Mouse (Mus musculus) liver, embryonic 18 days (tissue): ENCODE measurements around the gene D1Ertd622e. TPM values are rescaled to one million over a fixed set of nuclear protein-coding genes. Genes with fewer than 3 reads are reported as not detected.

ENCODE experiments used
- polyA plus RNA-seq: library from polyadenylated mRNA; depleted of rRNA; stranded (reverse); fragments of >200 nt; gene quantifications from 2 replicates; pipeline ENCODE4 v1.2.3, GENCODE M21; 2012; rRNA removed

D1Ertd622e gene
- polyA plus RNA-seq = 19.2 and 22.4 TPM in 2 replicates

GRCm38 (mm10) chr1:97661406-97662241 lies at the start of gene D1Ertd622e:
D1Ertd622e (minus strand) TSS chr1:97662074.

Other genes with a start within 250 kb of the D1Ertd622e start
- gene Gin1, start 108.1 kb upstream of the D1Ertd622e start, polyA plus RNA-seq = 4.7 and 5.1 TPM in 2 replicates
- gene Ppip5k2, start 108.3 kb upstream of the D1Ertd622e start, polyA plus RNA-seq = 9.2 and 10.4 TPM in 2 replicates